Mouse (Mus musculus) intestine, embryonic 16.5 days (tissue): ENCODE data around the gene Eef1b2. TPM values are rescaled to one million over a fixed set of nuclear protein-coding genes. Genes with fewer than 3 reads are reported as not detected.
"Not testable (repeated sequence)": the region's sequence is repeated elsewhere in the genome, so short reads cannot be mapped to it uniquely, and the experiment has no call there.

Source experiments
- ATAC-seq: fragments of 200-750 bp; cut with Nextera tagmentation; 2 replicates; pipeline ENCODE4 v1.8.0; 2017; ENCODE audit warnings: moderate TSS enrichment, moderate library complexity
- H3K27ac ChIP-seq: fragments of 300-500 bp; sonication (generic); 2 replicates; pipeline ENCODE4 v1.5.1; 2014; ENCODE audit warnings: mild to moderate bottlenecking, low read length
- H3K27me3 ChIP-seq: fragments of 300-500 bp; sonication (generic); replicated peaks from 2 replicates; pipeline ENCODE4 v1.6.1; 2014; ENCODE audit warnings: low read length, control low read depth, mixed read lengths; ENCODE audit not compliant: control insufficient read depth, insufficient read depth
- H3K36me3 ChIP-seq: fragments of 300-500 bp; sonication (generic); 2 replicates; pipeline ENCODE4 v1.6.1; 2014; ENCODE audit warnings: low read length, control low read depth; ENCODE audit not compliant: control insufficient read depth, insufficient read depth
- H3K4me1 ChIP-seq: fragments of 300-500 bp; sonication (generic); 2 replicates; pipeline ENCODE4 v1.6.1; 2014; ENCODE audit warnings: low read length, control low read depth, mixed read lengths; ENCODE audit not compliant: control insufficient read depth, insufficient read depth
- H3K4me2 ChIP-seq: fragments of 300-500 bp; sonication (generic); 2 replicates; pipeline ENCODE4 v1.6.1; 2014; ENCODE audit warnings: low read depth, low read length, control low read depth
- H3K4me3 ChIP-seq: fragments of 300-500 bp; sonication (generic); 2 replicates; pipeline ENCODE4 v1.5.1; 2014; ENCODE audit warnings: mild to moderate bottlenecking, low read length
- H3K9ac ChIP-seq: fragments of 300-500 bp; sonication (generic); 2 replicates; pipeline ENCODE4 v1.6.1; 2014; ENCODE audit warnings: low read depth, low read length
- H3K9me3 ChIP-seq: fragments of 300-500 bp; sonication (generic); 2 replicates; pipeline ENCODE4 v1.6.1; 2016; ENCODE audit warnings: low read length, control low read depth; ENCODE audit not compliant: control insufficient read depth
- WGBS: fragments of 180-500 bp; shearing (Covaris S2); extraction: QIAGEN DNeasy Blood & Tissue Kit; methylation state at CpG from one replicate; pipeline ENCODE4 v1.1.7; 2014; 5-methylcytosine and 5-hydroxymethylcytosine counted together
- polyA plus RNA-seq: library from polyadenylated mRNA; unstranded; fragments of >200 nt; fragmentation: Nextera tagmentation; extraction: Ambion mirVana; gene quantifications from 2 replicates; pipeline ENCODE4 v1.2.1, GENCODE M21; 2015

The Eef1b2 gene
- polyA plus RNA-seq, 1 experiment from 2014 or later: 518 TPM

- no peaks in the 10 kb centered on the region for H3K9me3 ChIP-seq
- H3K9ac ChIP-seq: no peak overlapping the region
- ATAC-seq: no peak
- H3K4me1 ChIP-seq: no peaks in the 10 kb centered on the region
- no peak overlapping the region for H3K4me3 ChIP-seq
- no peaks in the 10 kb centered on the region for H3K27me3 ChIP-seq
- 81% methylated on average over 2 of the region's 2 CpGs for WGBS
- H3K4me2 ChIP-seq: no peak overlapping the region
- H3K36me3 ChIP-seq: peaks cover 5% of the 10 kb centered on the region
- H3K27ac ChIP-seq: no peak overlapping the region
Observed at GRCm38 (mm10) chr1:63168638-63169037, 8.0 kb upstream of the Eef1b2 start.

- no peaks in the 10 kb centered on the region for H3K27me3 ChIP-seq
- no peaks in the 10 kb centered on the region for H3K9me3 ChIP-seq
- H3K4me1 ChIP-seq: peaks cover 19% of the 10 kb centered on the region
- H3K36me3 ChIP-seq: peaks cover 11% of the 10 kb centered on the region; the same call in 1 of the 2 replicates
- 4% methylated on average over 11 of the region's 11 CpGs for WGBS
- peak; percentile 2; the same call in 1 of the 2 replicates for ATAC-seq
- peak overlapping the region; percentile 92 for H3K27ac ChIP-seq
- H3K9ac ChIP-seq: peak overlapping the region; percentile 90
- peak overlapping the region; percentile 71 for H3K4me3 ChIP-seq
- H3K4me2 ChIP-seq: peak overlapping the region; percentile 81
Observed at GRCm38 (mm10) chr1:63175853-63176252, 772 bp upstream of the Eef1b2 start.

DNA sequence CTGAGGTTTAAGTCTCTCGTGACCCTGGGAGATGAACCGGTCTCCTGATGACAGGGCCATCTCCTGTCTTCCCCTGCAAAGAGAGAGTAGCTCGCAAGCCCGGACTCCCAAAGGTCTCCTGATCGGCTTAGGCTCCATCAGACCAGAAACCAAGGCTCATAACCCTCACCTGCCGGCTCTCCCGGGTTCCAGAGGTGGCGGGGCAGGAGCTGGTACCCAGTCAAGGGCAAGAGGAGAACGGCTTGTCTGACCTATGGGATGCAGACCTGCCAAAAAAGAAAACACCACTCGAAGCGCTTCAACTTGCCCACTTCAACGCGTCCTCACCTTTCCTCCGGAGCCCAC, 394 bp upstream of the Eef1b2 start:
- under 1% methylated on average over 14 of the region's 14 CpGs for WGBS
- Histone ChIP-seq H3K4me2 (peak overlapping the region; percentile 81), H3K27ac (peak overlapping the region; percentile 92), H3K36me3 (peaks cover 11% of the 10 kb centered on the region; the same call in 1 of the 2 replicates), H3K4me3 (peak overlapping the region; percentile 71), H3K4me1 (peaks cover 19% of the 10 kb centered on the region), H3K27me3 (no peaks in the 10 kb centered on the region), H3K9ac (peak overlapping the region; percentile 90), H3K9me3 (no peaks in the 10 kb centered on the region)
- peak; percentile 49 for ATAC-seq

DNA sequence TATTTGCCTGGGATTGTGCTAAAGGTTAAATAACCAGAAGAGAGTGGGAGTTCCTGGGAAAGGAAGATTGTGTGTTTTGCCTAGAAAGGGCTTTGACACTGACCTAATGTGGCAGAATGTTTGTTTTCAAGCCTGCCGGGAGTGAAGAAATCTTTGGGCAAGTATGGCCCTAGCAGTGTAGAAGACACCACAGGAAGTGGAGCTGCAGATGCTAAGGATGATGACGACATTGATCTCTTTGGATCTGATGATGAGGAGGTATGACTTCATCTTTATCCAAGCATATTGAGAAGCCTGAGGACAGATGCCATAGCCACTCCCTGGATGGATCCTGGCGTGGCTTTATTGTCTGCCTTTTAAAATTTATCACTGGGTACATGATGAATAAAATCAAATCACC, 1.7 kb downstream of the Eef1b2 start:
- 64% methylated on average over 3 of the region's 3 CpGs for WGBS
- Histone ChIP-seq H3K27ac (no peak overlapping the region), H3K4me3 (peak overlapping the region; percentile 71), H3K4me1 (peaks cover 19% of the 10 kb centered on the region), H3K9ac (peak overlapping the region; percentile 90; the same call in 1 of the 2 replicates), H3K9me3 (no peaks in the 10 kb centered on the region), H3K27me3 (no peaks in the 10 kb centered on the region), H3K36me3 (peaks cover 9% of the 10 kb centered on the region; the same call in 1 of the 2 replicates), H3K4me2 (peak overlapping the region; percentile 54)
- ATAC-seq: no peak

DNA sequence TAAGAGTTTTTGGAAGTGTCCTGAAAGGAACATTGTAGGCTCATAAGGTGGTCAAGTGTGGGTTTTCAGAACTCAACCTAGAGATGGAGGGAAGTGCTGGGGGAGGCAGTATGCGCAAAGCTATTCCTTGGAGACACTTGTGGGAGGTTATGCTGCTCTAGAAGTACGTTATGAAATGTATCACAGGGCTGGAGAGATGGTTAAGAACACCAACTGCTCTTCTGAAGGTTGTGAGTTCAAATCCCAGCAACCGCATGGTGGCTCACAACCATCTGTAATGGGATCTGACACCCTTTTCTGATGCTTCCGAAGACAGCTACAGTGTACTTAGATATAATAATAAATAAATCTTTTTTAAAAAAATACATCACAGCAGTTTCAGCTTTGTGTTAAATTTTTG, 3.5 kb downstream of the Eef1b2 start:
- no peak overlapping the region for H3K9ac ChIP-seq
- peaks cover 14% of the 10 kb centered on the region for H3K4me1 ChIP-seq
- no peak for ATAC-seq
- H3K27ac ChIP-seq: no peak overlapping the region
- no peaks in the 10 kb centered on the region for H3K9me3 ChIP-seq
- no peaks in the 10 kb centered on the region for H3K27me3 ChIP-seq
- H3K4me2 ChIP-seq: no peak overlapping the region
- H3K4me3 ChIP-seq: no peak overlapping the region
- H3K36me3 ChIP-seq: peaks cover 9% of the 10 kb centered on the region; the same call in 1 of the 2 replicates
- 91% methylated on average over 4 of the region's 4 CpGs for WGBS

DNA sequence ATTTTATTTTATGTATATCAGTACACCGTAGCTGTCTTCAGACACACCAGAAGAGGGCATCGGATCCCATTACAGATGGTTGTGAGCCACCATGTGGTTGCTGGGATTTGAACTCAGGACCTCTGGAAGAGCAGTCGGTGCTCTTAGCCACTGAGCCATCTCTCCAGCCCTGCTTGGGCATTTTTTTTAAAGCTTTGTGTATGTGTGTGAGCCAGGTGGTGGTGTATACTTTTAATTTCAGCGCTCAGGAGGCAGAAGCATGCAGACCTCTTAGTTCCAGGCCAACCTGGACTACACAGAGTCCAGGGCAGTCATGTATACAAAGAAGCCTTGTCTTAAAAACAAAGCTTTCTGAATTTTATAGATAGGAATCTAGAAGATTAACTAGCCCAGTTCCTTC, 4.0 kb downstream of the Eef1b2 start:
- not testable (repeated sequence) for H3K9ac ChIP-seq, H3K4me3 ChIP-seq, H3K27me3 ChIP-seq, H3K4me2 ChIP-seq, H3K9me3 ChIP-seq, H3K36me3 ChIP-seq, H3K27ac ChIP-seq
- H3K4me1 ChIP-seq: peaks cover 10% of the 10 kb centered on the region
- 0 out of 2 replicates have a peak, but pooled peaks have one; percentile 3 for ATAC-seq
- 68% methylated on average over 4 of the region's 4 CpGs for WGBS

GRCm38 (mm10) chr1:63181019-63181418, 4.4 kb downstream of the Eef1b2 start:
- Histone ChIP-seq H3K9me3 (no peaks in the 10 kb centered on the region), H3K27ac (no peak overlapping the region), H3K9ac (no peak overlapping the region), H3K4me2 (no peak overlapping the region), H3K36me3 (peaks cover 9% of the 10 kb centered on the region; the same call in 1 of the 2 replicates), H3K4me1 (peaks cover 10% of the 10 kb centered on the region), H3K4me3 (no peak overlapping the region), H3K27me3 (no peaks in the 10 kb centered on the region)
- 2% methylated on average over 3 of the region's 3 CpGs for WGBS
- ATAC-seq: peak; percentile 67

- Histone ChIP-seq H3K4me1 (peaks cover 10% of the 10 kb centered on the region), H3K9ac (no peak overlapping the region), H3K4me2 (no peak overlapping the region), H3K27ac (no peak overlapping the region), H3K4me3 (no peak overlapping the region), H3K9me3 (no peaks in the 10 kb centered on the region), H3K27me3 (no peaks in the 10 kb centered on the region), H3K36me3 (peaks cover 9% of the 10 kb centered on the region; the same call in 1 of the 2 replicates)
- WGBS: 98% methylated on average over 1 of the region's 1 CpGs
- ATAC-seq: no peak
Observed at GRCm38 (mm10) chr1:63181480-63181879, 4.9 kb downstream of the Eef1b2 start.

DNA sequence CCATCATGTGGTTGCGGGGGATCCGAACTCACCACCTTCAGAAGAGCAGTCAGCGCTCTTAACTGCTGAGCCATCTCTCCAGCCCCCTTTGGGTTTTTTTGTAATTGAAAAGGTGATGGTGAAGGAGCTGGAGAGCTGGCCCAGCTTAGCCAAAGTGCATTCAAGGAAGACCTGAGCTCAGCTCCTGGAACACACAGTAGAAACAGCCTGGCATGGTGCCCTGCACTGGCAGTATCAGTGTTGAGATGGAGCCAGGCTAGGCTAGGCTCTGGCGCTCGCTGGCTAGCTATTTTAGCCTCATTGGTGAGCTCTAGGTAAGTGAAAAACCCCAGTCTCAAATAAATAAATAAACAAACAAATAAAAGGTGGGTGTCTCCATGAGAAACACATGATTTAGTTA, 5.6 kb downstream of the Eef1b2 start:
- no peaks in the 10 kb centered on the region for H3K9me3 ChIP-seq
- peaks cover 10% of the 10 kb centered on the region for H3K4me1 ChIP-seq
- H3K9ac ChIP-seq: no peak overlapping the region
- ATAC-seq: no peak
- H3K36me3 ChIP-seq: peaks cover 9% of the 10 kb centered on the region; the same call in 1 of the 2 replicates
- H3K4me2 ChIP-seq: no peak overlapping the region
- no peak overlapping the region for H3K27ac ChIP-seq
- 77% methylated on average over 5 of the region's 5 CpGs for WGBS
- no peak overlapping the region for H3K4me3 ChIP-seq
- H3K27me3 ChIP-seq: no peaks in the 10 kb centered on the region

- no peak for ATAC-seq
- peaks cover 9% of the 10 kb centered on the region; the same call in 1 of the 2 replicates for H3K36me3 ChIP-seq
- no peak overlapping the region for H3K4me3 ChIP-seq
- H3K4me2 ChIP-seq: no peak overlapping the region
- H3K4me1 ChIP-seq: peaks cover 9% of the 10 kb centered on the region
- no peaks in the 10 kb centered on the region for H3K27me3 ChIP-seq
- H3K9me3 ChIP-seq: no peaks in the 10 kb centered on the region
- H3K9ac ChIP-seq: no peak overlapping the region
- no peak overlapping the region for H3K27ac ChIP-seq
- WGBS: 60% methylated on average over 10 of the region's 10 CpGs
Observed at GRCm38 (mm10) chr1:63182636-63183270, 6.1 kb downstream of the Eef1b2 start.
